Mouse (Mus musculus): ENCODE results near the gene Ogdhl.
"Not testable (repeated sequence)": the region's sequence is repeated elsewhere in the genome, so short reads cannot be mapped to it uniquely, and the experiment has no call there.

The Ogdhl gene

GRCm38 (mm10) chr14:32321732-32322685 lies at the start of gene Ogdhl:
Gene Ogdhl (plus strand): TSS chr14:32322019.
- DNase-seq (ENCODE audit: inconsistent ontology term): peak; percentile 87

GRCm38 (mm10) chr14:32301622-32302021 lies 20.2 kb upstream of the Ogdhl start:
- peak; percentile 53 for DNase-seq (ENCODE audit: inconsistent ontology term)

- no peak for DNase-seq (ENCODE audit: inconsistent ontology term)
Measured at GRCm38 (mm10) chr14:32302423-32302822, 19.4 kb upstream of the Ogdhl start.

GRCm38 (mm10) chr14:32304921-32305320 lies 16.9 kb upstream of the Ogdhl start:
- peak; percentile 68 for DNase-seq (ENCODE audit: inconsistent ontology term)

DNA sequence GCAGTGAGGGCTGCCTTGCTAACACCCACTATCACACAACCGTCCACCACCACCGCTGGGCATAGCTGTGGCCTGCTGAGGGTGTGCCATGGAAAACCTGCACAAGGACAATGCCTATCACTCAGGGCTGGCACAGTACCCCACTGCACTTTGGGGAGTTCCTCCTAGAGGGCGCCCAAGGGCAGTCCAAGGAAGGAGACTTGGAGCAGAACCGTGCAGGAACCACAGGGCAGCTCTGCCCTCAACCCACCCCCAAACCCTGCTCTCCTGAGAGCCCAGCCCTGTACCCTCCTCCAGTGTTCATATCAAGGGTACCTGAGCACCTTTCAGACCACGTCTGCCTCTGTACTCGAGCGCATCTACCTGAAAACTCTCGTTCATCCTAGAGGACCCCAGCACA lies 11.9 kb upstream of the Ogdhl start:
- DNase-seq (ENCODE audit: inconsistent ontology term): peak; percentile 32

DNA sequence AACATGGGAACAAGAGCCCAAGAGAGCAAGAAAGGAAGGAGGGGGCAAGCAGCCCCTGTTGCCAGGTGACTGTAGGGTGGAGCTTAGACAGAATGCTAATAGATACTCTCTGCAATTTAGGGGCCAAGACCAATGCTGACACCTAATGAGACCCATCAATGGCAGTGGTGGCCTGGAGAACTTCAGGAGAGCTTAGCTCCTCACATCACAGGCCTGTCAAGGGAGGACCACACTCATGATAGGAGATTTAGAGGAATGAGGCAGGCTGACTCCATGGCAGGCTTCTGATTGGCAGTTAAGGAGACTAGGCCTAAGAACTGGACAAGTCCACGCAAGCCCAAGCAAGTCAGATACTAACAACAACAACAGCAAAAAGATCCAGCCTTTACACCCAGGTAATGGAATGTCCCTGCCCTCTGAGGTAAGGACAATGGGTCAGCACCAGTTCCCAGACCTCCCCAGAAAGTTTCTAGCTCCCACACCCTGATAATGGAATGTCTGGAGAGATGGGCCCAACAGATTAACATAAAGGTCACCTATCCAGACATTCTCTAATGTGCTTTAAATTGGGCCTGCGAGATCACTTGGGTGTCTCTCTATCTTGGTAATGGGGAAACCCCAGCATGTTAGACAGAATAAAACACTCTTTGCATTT lies 10.3 kb upstream of the Ogdhl start:
- no peak for DNase-seq (ENCODE audit: inconsistent ontology term)

GRCm38 (mm10) chr14:32317822-32318221 lies 4.0 kb upstream of the Ogdhl start:
- DNase-seq (ENCODE audit: inconsistent ontology term): no peak

DNA sequence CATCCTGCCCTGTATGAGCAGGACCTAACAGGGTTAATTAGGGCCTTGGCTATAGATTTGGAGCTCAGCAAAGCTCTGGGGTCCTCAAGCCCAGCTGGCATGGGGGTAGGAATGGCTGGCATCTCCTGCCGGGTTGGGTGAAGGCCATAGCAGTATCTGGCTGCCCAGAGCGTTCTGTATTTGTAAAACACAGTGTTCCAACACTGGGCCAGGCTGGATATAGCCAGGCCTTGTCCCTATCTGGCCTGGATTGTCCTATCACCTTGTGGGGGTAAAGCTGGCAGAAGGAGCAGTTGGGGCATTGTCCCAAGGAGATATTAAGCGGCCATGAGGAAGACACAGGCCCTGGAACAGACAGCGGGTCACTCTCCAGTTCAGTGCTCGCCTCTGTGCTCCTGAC lies 1.4 kb downstream of the Ogdhl start:
- DNase-seq (ENCODE audit: inconsistent ontology term): no peak

DNA sequence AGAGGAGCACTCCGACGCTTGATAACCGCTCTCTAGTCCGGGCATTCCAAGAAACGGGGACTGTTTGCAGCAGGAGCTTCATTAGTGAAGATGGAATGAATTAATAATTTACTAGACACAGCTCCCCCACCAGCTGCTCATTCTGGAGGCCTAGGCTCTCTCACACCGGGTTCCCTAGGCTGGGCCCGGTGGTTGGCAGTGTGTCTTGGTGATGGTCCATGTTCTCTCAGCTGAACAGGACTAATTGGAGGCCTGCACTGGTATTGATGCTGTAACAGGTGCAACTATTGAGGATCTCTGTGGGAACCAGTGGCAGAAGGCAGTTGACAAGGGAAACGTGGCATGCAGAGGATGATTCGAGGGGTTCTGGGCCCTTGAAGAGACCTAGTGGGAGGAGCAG lies 5.5 kb downstream of the Ogdhl start:
- no peak for DNase-seq (ENCODE audit: inconsistent ontology term)

DNA sequence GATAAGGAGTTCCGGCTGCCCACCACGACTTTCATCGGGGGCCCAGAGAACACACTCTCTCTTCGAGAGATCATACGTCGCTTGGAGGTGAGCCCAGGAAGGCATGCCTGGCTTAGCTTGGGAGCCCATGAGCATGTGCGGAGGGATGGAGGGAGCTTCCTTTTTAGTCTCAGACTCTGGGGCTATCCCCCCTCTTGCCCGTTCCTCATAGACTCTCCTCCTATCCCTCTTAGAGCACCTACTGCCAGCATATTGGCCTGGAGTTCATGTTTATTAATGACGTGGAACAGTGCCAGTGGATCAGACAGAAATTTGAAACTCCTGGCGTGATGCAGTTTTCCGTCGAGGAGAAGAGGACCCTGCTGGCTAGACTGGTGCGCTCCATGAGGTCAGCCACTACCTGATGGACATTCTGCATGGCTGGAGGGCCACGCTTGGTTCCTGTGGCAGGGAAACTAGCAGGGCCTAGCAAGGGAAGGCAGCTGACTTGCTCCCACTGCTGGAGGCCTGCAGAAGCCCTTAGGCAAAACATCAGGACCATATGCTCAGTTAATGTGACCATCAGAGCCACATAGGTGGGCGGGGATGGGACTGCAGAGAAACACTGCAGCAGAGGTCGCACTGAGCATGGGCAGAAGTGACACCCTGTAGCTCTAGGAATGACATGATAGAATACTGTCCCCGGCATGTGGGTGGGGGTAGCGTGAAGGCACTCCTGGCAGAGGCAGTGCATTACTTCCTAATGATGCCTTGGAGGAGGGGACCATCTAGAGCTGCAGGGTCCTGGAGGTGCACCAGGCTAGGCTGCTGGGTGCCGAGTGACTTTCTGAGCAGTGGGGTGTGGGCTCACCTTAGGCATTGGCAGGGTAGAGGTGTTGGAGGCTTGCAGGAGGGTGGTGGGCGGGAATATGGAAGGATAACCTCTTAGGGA lies 11.0 kb downstream of the Ogdhl start:
- DNase-seq (ENCODE audit: inconsistent ontology term): no peak

DNA sequence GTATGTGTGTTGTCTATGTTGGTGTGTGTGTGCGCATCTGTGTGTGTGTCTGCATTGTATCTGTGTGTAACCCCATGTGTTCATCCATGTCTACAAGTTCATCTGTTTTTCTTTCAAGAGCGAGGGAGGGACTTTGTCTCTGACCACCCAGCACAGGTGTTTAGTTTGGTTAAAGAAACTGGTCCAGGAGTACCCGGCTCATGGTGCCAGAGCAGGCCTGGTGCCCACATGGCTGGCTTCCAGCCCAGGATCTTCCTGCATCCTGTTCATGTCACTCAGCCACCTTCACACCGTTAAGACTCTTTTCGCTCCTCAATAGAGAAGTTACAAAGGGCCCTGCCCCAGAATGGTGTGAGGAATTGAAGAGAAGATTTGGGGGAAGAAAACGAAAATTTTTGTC lies 14.2 kb downstream of the Ogdhl start:
- DNase-seq (ENCODE audit: inconsistent ontology term): no peak

- no peak for DNase-seq (ENCODE audit: inconsistent ontology term)
Measured at GRCm38 (mm10) chr14:32336547-32336946, 14.7 kb downstream of the Ogdhl start.

GRCm38 (mm10) chr14:32341823-32342222 lies 20.0 kb downstream of the Ogdhl start:
- DNase-seq (ENCODE audit: inconsistent ontology term): no peak

GRCm38 (mm10) chr14:32344176-32344575 lies 22.4 kb downstream of the Ogdhl start:
- no peak for DNase-seq (ENCODE audit: inconsistent ontology term)

DNA sequence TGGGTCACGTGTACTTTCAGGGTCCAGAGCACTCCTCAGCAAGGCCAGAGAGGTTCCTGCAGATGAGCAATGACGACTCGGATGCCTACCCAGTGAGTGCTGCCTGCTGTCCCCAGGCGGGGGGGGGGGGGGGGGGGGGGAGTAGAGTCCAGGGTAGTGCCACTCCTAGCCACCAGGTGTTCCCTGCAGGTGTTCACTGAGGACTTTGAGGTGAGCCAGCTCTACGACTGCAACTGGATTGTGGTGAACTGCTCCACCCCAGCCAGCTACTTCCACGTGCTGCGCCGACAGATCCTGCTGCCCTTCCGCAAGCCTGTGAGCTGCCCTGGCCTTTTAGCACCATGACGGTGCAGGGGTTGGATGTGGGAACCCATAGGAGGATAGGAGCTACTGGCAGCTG lies 22.9 kb downstream of the Ogdhl start:
- no peak for DNase-seq (ENCODE audit: inconsistent ontology term)

DNA sequence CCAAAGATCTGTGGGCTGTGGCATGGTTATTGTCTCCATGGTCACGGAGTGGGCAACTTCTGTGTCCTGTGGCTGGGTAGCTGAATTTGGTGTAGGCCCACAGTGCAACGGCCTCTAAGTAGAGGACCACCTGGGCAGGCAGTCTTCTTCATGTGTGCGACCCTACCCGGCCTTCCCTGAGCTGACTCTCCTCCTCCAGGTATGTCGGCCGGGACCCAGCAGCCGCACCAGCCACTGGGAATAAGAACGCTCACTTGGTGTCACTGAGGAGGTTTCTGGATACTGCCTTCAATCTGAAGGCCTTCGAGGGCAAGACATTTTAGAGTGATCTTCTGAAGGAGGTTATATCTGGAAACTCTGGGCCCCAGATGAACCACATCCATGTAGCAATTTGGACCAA lies 25.5 kb downstream of the Ogdhl start:
- DNase-seq (ENCODE audit: inconsistent ontology term): no peak

- not testable (repeated sequence) for DNase-seq (ENCODE audit: inconsistent ontology term)
Measured at GRCm38 (mm10) chr14:32351181-32351920, 29.5 kb downstream of the Ogdhl start.

DNA sequence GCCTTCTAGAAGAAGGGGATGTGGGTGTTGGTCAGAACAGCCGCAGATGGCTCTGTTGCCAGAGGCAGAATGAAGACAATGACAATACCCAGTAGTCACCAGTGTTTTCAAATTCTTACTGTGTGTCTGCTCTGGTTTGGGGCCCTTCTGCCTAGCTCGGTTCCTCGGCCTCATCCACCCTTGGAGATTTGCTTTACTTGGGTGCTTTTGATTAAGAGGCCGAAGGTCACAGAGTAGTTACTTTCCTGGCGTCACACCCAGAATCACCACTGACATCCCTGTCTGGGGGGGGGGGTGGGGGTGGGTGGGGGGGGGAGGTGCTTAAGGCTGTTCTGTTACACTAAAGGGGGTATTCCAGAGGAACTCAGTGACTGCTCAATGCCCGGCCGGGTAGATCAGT lies 42.5 kb downstream of the Ogdhl start:
- DNase-seq (ENCODE audit: inconsistent ontology term): no peak

- DNase-seq (ENCODE audit: inconsistent ontology term): no peak
Measured at GRCm38 (mm10) chr14:32369756-32370155, 47.9 kb downstream of the Ogdhl start.

GRCm38 (mm10) chr14:32372510-32372909 lies 50.7 kb downstream of the Ogdhl start:
- no peak for DNase-seq (ENCODE audit: inconsistent ontology term)
